Mouse (Mus musculus): ENCODE measurements at regions not wholly inside any gene's neighbourhood (a gene's known extent, or its start where the extent isn't known, plus 50 kb on each side); places are given as distances from the start of the nearest gene placed in this dataset.

GRCm38 (mm10) chr1:94147015-94147414, 94.7 kb upstream of the Pdcd1 start:
- Histone ChIP-seq H3K27me3 (ENCODE audit: control insufficient read depth, insufficient read depth, low read depth, low read length) (no peaks in the 10 kb centered on the region), H3K27ac (ENCODE audit: low read length) (no peak overlapping the region), H3K4me2 (ENCODE audit: low read depth, low read length) (no peak overlapping the region), H3K9ac (ENCODE audit: low read length) (no peak overlapping the region), H3K4me1 (replicated peaks; ENCODE audit: control insufficient read depth, insufficient read depth, low read length) (no peaks in the 10 kb centered on the region), H3K36me3 (ENCODE audit: control insufficient read depth, insufficient read depth, low read length) (no peaks in the 10 kb centered on the region), H3K9me3 (ENCODE audit: control insufficient read depth, low read length) (no peaks in the 10 kb centered on the region; the same call in 1 of the 2 replicates), H3K4me3 (ENCODE audit: low read length) (no peak overlapping the region)
- WGBS, result 58% methylated on average over 4 of the region's 4 CpGs
- no peak for ATAC-seq (ENCODE audit: low read depth)

GRCm38 (mm10) chr1:94140518-94140917, 88.2 kb upstream of the Pdcd1 start:
- H3K4me3 ChIP-seq (ENCODE audit: low read length), result no peak overlapping the region
- H3K9ac ChIP-seq (ENCODE audit: low read length), result no peak overlapping the region
- no peak overlapping the region for H3K4me2 ChIP-seq (ENCODE audit: low read depth, low read length)
- 69% methylated on average over 3 of the region's 3 CpGs for WGBS
- no peaks in the 10 kb centered on the region for H3K27me3 ChIP-seq (ENCODE audit: control insufficient read depth, insufficient read depth, low read depth, low read length)
- no peaks in the 10 kb centered on the region for H3K4me1 ChIP-seq (replicated peaks; ENCODE audit: control insufficient read depth, insufficient read depth, low read length)
- no peaks in the 10 kb centered on the region for H3K36me3 ChIP-seq (ENCODE audit: control insufficient read depth, insufficient read depth, low read length)
- H3K9me3 ChIP-seq (ENCODE audit: control insufficient read depth, low read length), result no peaks in the 10 kb centered on the region; the same call in 1 of the 2 replicates
- H3K27ac ChIP-seq (ENCODE audit: low read length), result no peak overlapping the region
- no peak for ATAC-seq (ENCODE audit: low read depth)

DNA sequence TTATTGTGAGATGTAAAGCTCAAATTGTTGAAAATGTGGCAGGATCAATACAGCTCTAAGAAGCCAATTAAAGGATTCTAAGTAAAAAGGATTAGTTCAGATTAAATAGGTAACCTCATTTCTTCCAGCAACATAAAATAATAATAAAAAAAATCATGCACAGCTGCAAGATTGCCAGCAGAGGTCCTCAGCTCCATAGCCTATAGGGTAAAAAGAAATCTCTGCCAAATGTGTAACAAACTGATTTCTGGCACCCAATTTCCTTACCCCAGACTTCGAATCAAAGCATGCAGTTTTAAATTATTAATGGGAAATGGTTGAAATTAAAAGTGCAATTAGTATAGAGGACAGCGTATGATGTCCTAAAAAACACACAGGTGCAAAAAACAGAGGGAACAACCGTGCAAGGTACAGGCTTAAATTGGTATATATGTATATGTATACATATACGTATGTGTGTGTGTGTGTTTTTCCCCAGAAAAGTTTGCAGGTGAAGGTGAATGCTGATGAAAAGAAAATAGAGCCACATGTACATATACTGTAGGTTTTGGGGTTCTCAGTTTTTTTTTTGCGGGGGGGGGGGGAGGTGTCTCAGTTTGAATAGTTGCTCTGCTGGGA, 87.2 kb upstream of the Pdcd1 start:
- Histone ChIP-seq H3K4me2 (ENCODE audit: low read depth, low read length) (no peak overlapping the region), H3K9ac (ENCODE audit: low read length) (no peak overlapping the region), H3K27me3 (ENCODE audit: control insufficient read depth, insufficient read depth, low read depth, low read length) (no peaks in the 10 kb centered on the region), H3K4me1 (replicated peaks; ENCODE audit: control insufficient read depth, insufficient read depth, low read length) (no peaks in the 10 kb centered on the region), H3K36me3 (ENCODE audit: control insufficient read depth, insufficient read depth, low read length) (no peaks in the 10 kb centered on the region), H3K27ac (ENCODE audit: low read length) (no peak overlapping the region), H3K9me3 (ENCODE audit: control insufficient read depth, low read length) (no peaks in the 10 kb centered on the region; the same call in 1 of the 2 replicates), H3K4me3 (ENCODE audit: low read length) (no peak overlapping the region)
- 63% methylated on average over 5 of the region's 5 CpGs for WGBS
- ATAC-seq (ENCODE audit: low read depth), result no peak

GRCm38 (mm10) chr1:94136731-94137130, 84.4 kb upstream of the Pdcd1 start:
- Histone ChIP-seq H3K27ac (ENCODE audit: low read length) (no peak overlapping the region), H3K4me3 (ENCODE audit: low read length) (no peak overlapping the region), H3K27me3 (ENCODE audit: control insufficient read depth, insufficient read depth, low read depth, low read length) (no peaks in the 10 kb centered on the region), H3K4me1 (replicated peaks; ENCODE audit: control insufficient read depth, insufficient read depth, low read length) (no peaks in the 10 kb centered on the region), H3K9me3 (ENCODE audit: control insufficient read depth, low read length) (no peaks in the 10 kb centered on the region), H3K9ac (ENCODE audit: low read length) (no peak overlapping the region), H3K36me3 (ENCODE audit: control insufficient read depth, insufficient read depth, low read length) (no peaks in the 10 kb centered on the region), H3K4me2 (ENCODE audit: low read depth, low read length) (no peak overlapping the region)
- no peak for ATAC-seq (ENCODE audit: low read depth)
- 87% methylated on average over 8 of the region's 8 CpGs for WGBS
